Mouse (Mus musculus) liver, embryonic 14.5 days (tissue): Measurements from ENCODE around the gene Ubtf. TPM values are rescaled to one million over a fixed set of nuclear protein-coding genes. Genes with fewer than 3 reads are reported as not detected.

Source experiments
- ATAC-seq: fragments of 200-750 bp; cut with Nextera tagmentation; 2 replicates; pipeline ENCODE4 v1.8.0; 2017; ENCODE audit warnings: moderate number of reproducible peaks, mild to moderate bottlenecking, moderate library complexity; ENCODE audit not compliant: insufficient read depth
- DNase-seq, 3 experiments: peaks; one replicate each; pipeline ENCODE4 v3.0.0-alpha.2; 2012 to 2013; ENCODE audit warnings: low read depth in 3 of 3, low spot score in 3 of 3
- H3K27ac ChIP-seq: fragments of 300-500 bp; sonication (generic); 2 replicates; pipeline ENCODE4 v1.5.1; 2014; ENCODE audit warnings: moderate library complexity, mild to moderate bottlenecking, control low read depth, inconsistent platforms
- H3K27me3 ChIP-seq: fragments of 300-500 bp; sonication (generic); 2 replicates; pipeline ENCODE4 v1.6.1; 2014; ENCODE audit warnings: mild to moderate bottlenecking, low read length, moderate library complexity; ENCODE audit not compliant: control insufficient read depth, insufficient read depth
- H3K36me3 ChIP-seq: fragments of 300-500 bp; sonication (generic); replicated peaks from 2 replicates; pipeline ENCODE4 v1.6.1; 2014; ENCODE audit warnings: low read depth; ENCODE audit not compliant: control insufficient read depth, insufficient read depth
- H3K4me1 ChIP-seq, 2 experiments: fragments of 200-500 bp in 1 of 2; fragments of 300-500 bp in 1 of 2; sonication (generic) in 1 of 2; replicated peaks; 2 replicates each; pipeline ENCODE4 v1.6.1; 2012 to 2014; ENCODE audit warnings: antibody characterized with exemption in 1 of 2, inconsistent platforms in 1 of 2, low read length in 1 of 2; ENCODE audit not compliant: control insufficient read depth in 2 of 2, insufficient read depth in 2 of 2
- H3K4me2 ChIP-seq: fragments of 300-500 bp; sonication (generic); 2 replicates; pipeline ENCODE4 v1.6.1; 2014; ENCODE audit warnings: low read depth, mild to moderate bottlenecking, control low read depth, moderate library complexity
- H3K4me3 ChIP-seq, 2 experiments: fragments of 200-500 bp in 1 of 2; fragments of 300-500 bp in 1 of 2; sonication (generic) in 1 of 2; 2 replicates each; pipeline ENCODE4 v1.5.1; 2012 to 2014; ENCODE audit warnings: low read depth in 2 of 2, low read length in 2 of 2, mild to moderate bottlenecking in 2 of 2, control low read depth in 1 of 2, inconsistent platforms in 1 of 2, moderate library complexity in 1 of 2; ENCODE audit not compliant: insufficient read depth in 1 of 2
- H3K9ac ChIP-seq: fragments of 300-500 bp; sonication (generic); replicated peaks from 2 replicates; pipeline ENCODE4 v1.6.1; 2014; ENCODE audit warnings: mild to moderate bottlenecking, control low read depth, moderate library complexity
- H3K9me3 ChIP-seq: fragments of 300-500 bp; sonication (generic); 2 replicates; pipeline ENCODE4 v1.6.1; 2016; ENCODE audit warnings: low read length, mixed read lengths; ENCODE audit not compliant: control insufficient read depth
- CTCF ChIP-seq: IDR thresholded peaks from 2 replicates; pipeline ENCODE4 v1.5.1; 2016; ENCODE audit warnings: antibody characterized with exemption, low read depth, control low read depth
- EP300 ChIP-seq: IDR thresholded peaks from 2 replicates; pipeline ENCODE4 v1.6.1; 2016; ENCODE audit warnings: antibody characterized with exemption, low read depth
- WGBS: fragments of 180-500 bp; shearing (Covaris S2); extraction: QIAGEN DNeasy Blood & Tissue Kit; methylation state at CpG from one replicate; pipeline ENCODE4 v1.1.7; 2014; ENCODE audit not compliant: insufficient replicate concordance; 5-methylcytosine and 5-hydroxymethylcytosine counted together
- polyA plus RNA-seq, 2 experiments: library from polyadenylated mRNA; depleted of rRNA in 1 of 2; stranded (reverse) in 1 of 2; unstranded in 1 of 2; fragments of >200 nt; fragmentation: Nextera tagmentation in 1 of 2; extraction: Ambion mirVana in 1 of 2; gene quantifications; 2 replicates each; pipeline versions ENCODE4 v1.2.1 to v1.2.3; 2012 to 2014

The Ubtf gene
- polyA plus RNA-seq, 2 experiments = 34.7 to 42.5 TPM

DNA sequence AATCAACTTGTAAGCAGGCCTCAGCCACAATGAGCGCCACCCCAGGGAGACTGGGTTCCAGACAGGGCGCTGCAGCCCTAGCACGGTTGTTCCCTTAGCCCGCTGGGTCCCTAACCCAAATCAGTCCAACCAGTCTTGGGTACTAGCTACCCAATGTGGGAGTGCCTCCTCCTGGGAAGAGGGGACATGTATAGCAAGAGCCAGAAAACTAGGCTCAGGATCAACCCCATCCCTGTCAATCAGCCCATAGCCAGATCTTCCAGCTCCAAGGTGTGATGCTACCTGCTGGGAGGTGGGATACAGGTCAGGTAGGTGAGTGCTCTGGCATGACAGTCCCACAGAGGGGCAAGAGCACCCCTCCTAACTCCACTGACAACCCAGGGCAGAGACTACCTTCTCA is 29.4 kb downstream of the Ubtf start:
- no peak overlapping the region for H3K9ac ChIP-seq
- H3K9me3 ChIP-seq = no peaks in the 10 kb centered on the region
- no peak for TF ChIP-seq EP300
- no peak for TF ChIP-seq CTCF
- H3K4me2 ChIP-seq = no peak overlapping the region
- H3K27ac ChIP-seq = no peak overlapping the region
- DNase-seq (no peak), ATAC-seq (no peak)
- H3K27me3 ChIP-seq = no peaks in the 10 kb centered on the region
- 84% methylated on average over 4 of the region's 4 CpGs for WGBS
- peaks cover 27% of the 10 kb centered on the region for H3K36me3 ChIP-seq
- no peak overlapping the region for H3K4me3 ChIP-seq
- H3K4me1 ChIP-seq = peaks cover 6 to 20% of the 10 kb centered on the region in 2 experiments; a peak in 3 of 4 replicates

DNA sequence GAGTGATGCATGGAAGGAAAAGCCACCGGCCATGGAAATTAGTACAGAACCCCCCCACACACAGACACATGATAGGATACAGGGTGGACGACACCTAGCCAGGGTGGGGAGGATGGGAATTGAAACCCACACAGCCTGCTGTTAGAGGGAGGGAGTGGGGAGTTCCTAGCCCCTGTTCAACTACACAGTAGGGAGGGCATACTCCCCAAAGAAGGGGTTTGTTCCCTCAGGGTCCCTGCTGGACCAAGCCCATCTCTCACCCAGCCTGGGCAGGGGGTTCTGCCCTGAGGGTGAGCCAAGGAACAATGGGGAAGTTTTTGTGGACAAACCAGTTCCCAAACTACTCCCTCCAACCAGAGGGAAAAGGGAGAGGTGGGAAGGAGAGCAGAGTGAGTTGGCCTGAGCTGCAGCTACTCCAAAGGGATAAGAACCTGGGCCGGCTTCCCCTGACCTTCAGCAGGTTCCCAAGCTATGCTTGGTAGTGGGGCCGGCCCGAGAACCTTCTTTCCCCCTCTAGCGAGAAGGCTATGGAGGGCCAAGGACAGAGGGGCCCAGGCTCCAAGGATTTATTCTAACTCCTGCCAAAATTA is 29.9 kb downstream of the Ubtf start:
- no peak overlapping the region for H3K4me2 ChIP-seq
- H3K9ac ChIP-seq = no peak overlapping the region
- peaks cover 4 to 17% of the 10 kb centered on the region in 2 experiments; a peak in 3 of 4 replicates for H3K4me1 ChIP-seq
- peaks cover 27% of the 10 kb centered on the region for H3K36me3 ChIP-seq
- no peak for DNase-seq
- H3K4me3 ChIP-seq = no peak overlapping the region
- WGBS = 66% methylated on average over 6 of the region's 6 CpGs
- no peaks in the 10 kb centered on the region for H3K9me3 ChIP-seq
- H3K27ac ChIP-seq = no peak overlapping the region
- no peaks in the 10 kb centered on the region for H3K27me3 ChIP-seq
- ATAC-seq = no peak
- TF ChIP-seq EP300 (no peak), CTCF (no peak)

- Histone ChIP-seq H3K4me2 (no peak overlapping the region), H3K27ac (peak overlapping the region; percentile 5), H3K36me3 (peaks cover 24% of the 10 kb centered on the region), H3K9ac (no peak overlapping the region), H3K9me3 (no peaks in the 10 kb centered on the region), H3K4me1 (peaks cover 8 to 23% of the 10 kb centered on the region in 2 experiments), H3K27me3 (no peaks in the 10 kb centered on the region), H3K4me3 (no peak overlapping the region)
- TF ChIP-seq EP300 (no peak), CTCF (no peak)
- ATAC-seq = no peak
- no peak for DNase-seq
- 75% methylated on average over 2 of the region's 2 CpGs for WGBS
Observed at GRCm38 (mm10) chr11:102288913-102289312, 30.6 kb downstream of the Ubtf start.

DNA sequence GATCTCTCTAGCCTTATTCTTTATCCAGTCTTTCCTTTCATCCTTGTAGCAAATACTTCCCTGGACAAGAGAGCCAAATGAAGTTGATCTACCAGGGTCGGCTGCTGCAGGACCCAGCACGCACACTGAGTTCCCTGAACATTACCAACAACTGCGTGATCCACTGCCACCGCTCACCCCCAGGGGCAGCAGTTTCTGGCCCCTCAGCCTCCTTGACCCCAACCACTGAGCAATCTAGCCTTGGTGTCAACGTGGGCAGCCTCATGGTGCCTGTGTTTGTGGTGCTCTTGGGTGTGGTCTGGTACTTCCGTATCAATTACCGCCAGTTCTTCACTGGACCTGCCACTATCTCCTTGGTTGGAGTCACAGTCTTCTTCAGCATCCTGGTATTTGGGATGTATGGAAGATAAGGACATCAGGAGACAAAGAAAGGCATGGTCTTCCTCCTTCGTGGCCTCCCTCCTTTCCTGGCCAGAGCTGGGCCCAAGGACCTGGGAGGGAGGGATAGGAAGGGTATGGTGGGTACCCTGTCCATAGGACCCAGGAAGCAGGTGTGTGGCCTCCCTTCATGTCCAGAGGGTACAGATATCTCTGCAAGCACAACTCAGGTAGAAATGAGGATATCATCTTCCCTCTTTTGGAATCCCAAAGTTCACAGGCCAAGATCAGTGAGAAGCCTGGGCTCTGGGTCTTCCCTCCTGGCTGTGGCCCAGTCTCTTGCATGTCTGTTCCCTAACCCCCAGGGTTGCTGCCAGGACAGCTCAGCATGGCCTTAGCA is 31.3 kb downstream of the Ubtf start:
- TF ChIP-seq CTCF (no peak; the same call in 1 of the 2 replicates), EP300 (peak; percentile 59)

DNA sequence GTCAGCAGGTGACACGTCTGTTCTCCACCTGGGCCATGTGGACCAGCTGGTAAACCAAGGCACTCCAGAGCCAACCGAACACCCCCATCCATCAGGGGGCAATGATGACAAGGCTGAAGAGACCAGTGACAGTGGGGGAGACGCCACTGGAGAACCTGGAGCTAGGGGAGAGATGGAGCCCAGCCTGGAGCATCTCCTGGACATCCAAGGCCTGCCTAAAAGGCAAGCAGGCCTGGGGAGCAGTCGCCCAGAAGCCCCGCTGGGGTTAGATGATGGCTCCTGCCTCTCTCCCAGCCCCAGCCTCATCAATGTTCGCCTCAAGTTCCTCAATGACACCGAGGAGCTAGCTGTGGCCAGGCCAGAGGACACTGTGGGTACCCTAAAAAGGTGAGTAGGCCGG is 32.1 kb downstream of the Ubtf start:
- ATAC-seq (no peak), DNase-seq (no peak)
- Histone ChIP-seq H3K27me3 (no peaks in the 10 kb centered on the region), H3K4me1 (peaks cover 9 to 24% of the 10 kb centered on the region in 2 experiments), H3K36me3 (peaks cover 15% of the 10 kb centered on the region), H3K4me2 (no peak overlapping the region), H3K27ac (no peak overlapping the region), H3K4me3 (no peak overlapping the region), H3K9ac (no peak overlapping the region), H3K9me3 (no peaks in the 10 kb centered on the region)
- 82% methylated on average over 8 of the region's 8 CpGs for WGBS
- TF ChIP-seq EP300 = no peak
- no peak for TF ChIP-seq CTCF

More for the DNA sequence above, 31.3 kb downstream of the Ubtf start:
- WGBS = 70% methylated on average over 8 of the region's 8 CpGs
- Histone ChIP-seq H3K4me3 (no peak overlapping the region), H3K27me3 (no peaks in the 10 kb centered on the region), H3K27ac (peak overlapping the region; percentile 5; the same call in 1 of the 2 replicates), H3K9me3 (no peaks in the 10 kb centered on the region), H3K4me2 (no peak overlapping the region), H3K4me1 (peaks cover 9 to 24% of the 10 kb centered on the region in 2 experiments), H3K9ac (no peak overlapping the region), H3K36me3 (peaks cover 20% of the 10 kb centered on the region)
- ATAC-seq (no peak), DNase-seq (no peak)
